Mouse (Mus musculus) limb, embryonic 12.5 days (tissue): ENCODE measurements around the gene Klk1b1. TPM values are rescaled to one million over a fixed set of nuclear protein-coding genes. Genes with fewer than 3 reads are reported as not detected.
A peak's percentile ranks its signal among the peaks of the same experiment; 100 is the strongest.

Experiments
- ATAC-seq: fragments of 200-750 bp; cut with Nextera tagmentation; 2 replicates; pipeline ENCODE4 v1.8.0; 2017; ENCODE audit warnings: low read depth, moderate TSS enrichment; ENCODE audit not compliant: insufficient number of reproducible peaks, insufficient read depth, low FRiP score, low TSS enrichment
- H3K27ac ChIP-seq: fragments of 300-500 bp; sonication (generic); 2 replicates; pipeline ENCODE4 v1.5.1; 2016; ENCODE audit warnings: mild to moderate bottlenecking, moderate library complexity
- H3K27me3 ChIP-seq: fragments of 300-500 bp; sonication (generic); 2 replicates; pipeline ENCODE4 v1.6.1; 2016; ENCODE audit warnings: mild to moderate bottlenecking, moderate library complexity
- H3K36me3 ChIP-seq: fragments of 300-500 bp; sonication (generic); 2 replicates; pipeline ENCODE4 v1.6.1; 2016; ENCODE audit warnings: mild to moderate bottlenecking, moderate library complexity
- H3K4me1 ChIP-seq: fragments of 300-500 bp; sonication (generic); replicated peaks from 2 replicates; pipeline ENCODE4 v1.6.1; 2016
- H3K4me2 ChIP-seq: fragments of 300-500 bp; sonication (generic); 2 replicates; pipeline ENCODE4 v1.6.1; 2016; ENCODE audit warnings: mild to moderate bottlenecking, moderate library complexity
- H3K4me3 ChIP-seq: fragments of 300-500 bp; sonication (generic); replicated peaks from 2 replicates; pipeline ENCODE4 v1.5.1; 2016; ENCODE audit warnings: mild to moderate bottlenecking
- H3K9ac ChIP-seq: fragments of 300-500 bp; sonication (generic); replicated peaks from 2 replicates; pipeline ENCODE4 v1.6.1; 2016; ENCODE audit warnings: mild to moderate bottlenecking, moderate library complexity
- H3K9me3 ChIP-seq: fragments of 300-500 bp; sonication (generic); 2 replicates; pipeline ENCODE4 v1.6.1; 2016; ENCODE audit warnings: mild to moderate bottlenecking, moderate library complexity
- WGBS: fragments of 180-500 bp; shearing (Covaris S2); methylation state at CpG from one replicate; pipeline ENCODE4 v1.1.7; 2016; 5-methylcytosine and 5-hydroxymethylcytosine counted together
- polyA plus RNA-seq: library from polyadenylated mRNA; unstranded; fragments of >200 nt; fragmentation: Nextera tagmentation; extraction: Ambion mirVana; gene quantifications from 2 replicates; pipeline ENCODE4 v1.2.1, GENCODE M21; 2016

Gene Klk1b1
- not detected in 2 replicates for polyA plus RNA-seq

DNA sequence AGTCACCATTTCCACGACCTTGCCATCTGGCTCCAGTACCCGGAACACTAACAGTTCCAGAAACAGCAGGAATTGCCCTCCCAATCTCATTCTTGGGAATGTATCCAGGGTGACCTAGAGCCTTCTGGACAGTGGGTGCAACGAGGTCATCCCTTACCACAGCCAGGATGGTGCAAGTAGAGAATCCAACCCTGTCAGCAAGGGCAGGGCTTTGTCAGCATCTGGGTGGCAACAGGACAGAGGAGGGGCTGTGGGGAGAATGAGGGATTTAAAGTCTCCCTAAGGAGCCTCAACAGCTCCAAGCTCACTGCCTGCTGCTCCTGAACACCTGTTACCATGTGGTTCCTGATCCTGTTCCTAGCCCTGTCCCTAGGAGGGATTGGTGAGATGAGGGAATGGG, at the start of gene Klk1b1:
TSS of gene Klk1b1 (plus strand) at position 301 of the 400 bp plus-strand sequence.
- H3K27me3 ChIP-seq = peaks cover 7% of the 10 kb centered on the region; the same call in 1 of the 2 replicates
- no peak for ATAC-seq
- H3K4me3 ChIP-seq = no peak within 1 kb of the TSS
- no peak within 1 kb of the TSS for H3K4me2 ChIP-seq
- H3K36me3 ChIP-seq = no peaks in the 10 kb centered on the region
- no peak within 1 kb of the TSS for H3K9ac ChIP-seq
- 69% methylated on average over 3 of the region's 3 CpGs for WGBS
- no peaks in the 10 kb centered on the region for H3K4me1 ChIP-seq
- no peaks in the 10 kb centered on the region for H3K9me3 ChIP-seq
- no peak within 1 kb of the TSS for H3K27ac ChIP-seq

DNA sequence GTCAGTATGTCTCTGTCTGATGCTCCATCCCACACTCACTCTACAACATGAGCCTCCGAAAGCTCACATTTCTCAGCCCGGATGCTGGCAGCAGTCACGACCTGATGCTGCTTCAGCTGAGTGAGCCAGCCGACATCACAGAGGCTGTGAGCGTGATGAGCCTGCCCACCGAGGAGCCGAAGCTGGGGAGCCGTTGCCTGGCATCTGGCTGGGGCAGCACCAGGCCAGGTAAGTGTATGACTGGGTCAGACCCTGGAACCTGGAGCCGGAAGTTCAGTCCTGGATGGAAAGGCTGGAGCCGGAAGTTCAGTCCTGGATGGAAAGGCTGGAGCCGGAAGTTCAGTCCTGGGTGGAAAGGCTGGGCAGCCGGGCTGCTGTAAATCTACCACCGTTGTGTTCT, 48.1 kb upstream of the Klk1b1 start:
- ATAC-seq = no peak
- Histone ChIP-seq H3K36me3 (no peaks in the 10 kb centered on the region), H3K4me3 (no peak overlapping the region), H3K9me3 (no peaks in the 10 kb centered on the region), H3K27ac (no peak overlapping the region), H3K4me2 (no peak overlapping the region), H3K4me1 (no peaks in the 10 kb centered on the region), H3K9ac (no peak overlapping the region), H3K27me3 (no peaks in the 10 kb centered on the region)
- WGBS = 83% methylated on average over 13 of the region's 13 CpGs

DNA sequence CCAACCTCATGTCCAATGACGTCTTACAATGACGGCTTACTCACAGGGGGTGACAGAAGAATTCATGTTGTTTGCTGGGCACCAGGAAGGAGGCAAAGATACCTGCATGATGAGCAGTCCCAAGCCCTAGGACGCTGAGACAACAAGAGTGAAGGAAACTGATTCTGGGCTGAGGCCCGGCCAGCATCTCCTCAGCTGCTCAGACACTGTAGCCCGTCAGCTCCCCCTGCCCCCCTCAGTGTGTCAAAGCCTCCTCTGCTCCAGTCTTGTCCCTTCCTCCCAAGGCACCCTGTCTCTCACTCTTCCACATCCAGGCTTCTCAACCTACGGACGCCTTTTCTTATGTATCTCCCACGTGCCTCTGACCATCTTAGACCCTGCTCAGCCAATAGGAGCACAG, 47.7 kb upstream of the Klk1b1 start:
- H3K4me1 ChIP-seq = no peaks in the 10 kb centered on the region
- H3K27me3 ChIP-seq = no peaks in the 10 kb centered on the region
- no peak overlapping the region for H3K4me3 ChIP-seq
- H3K9me3 ChIP-seq = no peaks in the 10 kb centered on the region
- ATAC-seq = no peak
- no peak overlapping the region for H3K27ac ChIP-seq
- no peaks in the 10 kb centered on the region for H3K36me3 ChIP-seq
- H3K4me2 ChIP-seq = no peak overlapping the region
- H3K9ac ChIP-seq = no peak overlapping the region
- WGBS = 79% methylated on average over 8 of the region's 8 CpGs

DNA sequence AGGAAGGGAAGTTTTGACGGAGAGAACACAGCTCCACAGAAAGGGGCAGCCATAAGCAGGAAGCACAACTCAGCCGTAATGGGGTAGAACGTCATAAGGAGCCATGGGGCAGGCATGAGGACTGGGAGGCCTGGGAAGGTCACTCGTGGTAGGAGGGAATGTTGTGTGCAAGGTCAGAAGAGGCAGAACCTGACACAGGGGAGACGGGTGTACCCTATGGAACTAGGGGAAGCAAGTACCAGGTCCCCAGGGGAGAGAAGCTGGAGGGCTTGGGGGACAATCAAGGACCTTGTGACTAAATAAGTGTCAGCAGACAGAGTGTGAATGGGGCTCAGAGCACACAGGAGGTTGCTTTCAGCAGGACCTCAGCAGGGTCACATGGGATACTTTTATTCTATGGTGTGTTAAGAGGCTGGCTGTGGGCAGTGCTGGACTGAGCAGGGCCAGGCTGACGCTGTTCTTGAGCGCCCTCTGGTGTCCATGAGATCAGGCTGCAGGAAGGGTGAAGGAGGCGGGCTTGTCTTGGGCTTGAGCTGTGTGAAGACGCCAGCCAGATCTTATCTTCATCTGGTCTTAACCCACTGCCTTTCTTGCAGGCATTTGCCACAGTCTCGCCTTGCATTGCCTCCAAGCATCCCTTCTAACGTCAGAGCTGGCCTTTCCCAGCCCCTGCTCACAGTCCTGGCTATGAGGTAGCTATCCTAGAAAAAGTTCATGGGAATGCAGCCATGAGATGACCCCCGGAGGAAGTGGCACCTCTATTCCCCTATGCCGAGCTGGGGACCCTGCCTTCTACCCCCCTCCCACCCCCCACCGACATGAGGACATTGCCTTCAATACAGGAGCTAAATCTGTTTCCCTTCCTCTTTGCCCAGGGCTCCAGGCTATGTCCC, 46.7 kb upstream of the Klk1b1 start:
- H3K9ac ChIP-seq = no peak overlapping the region
- 32% methylated on average over 14 of the region's 14 CpGs for WGBS

DNA sequence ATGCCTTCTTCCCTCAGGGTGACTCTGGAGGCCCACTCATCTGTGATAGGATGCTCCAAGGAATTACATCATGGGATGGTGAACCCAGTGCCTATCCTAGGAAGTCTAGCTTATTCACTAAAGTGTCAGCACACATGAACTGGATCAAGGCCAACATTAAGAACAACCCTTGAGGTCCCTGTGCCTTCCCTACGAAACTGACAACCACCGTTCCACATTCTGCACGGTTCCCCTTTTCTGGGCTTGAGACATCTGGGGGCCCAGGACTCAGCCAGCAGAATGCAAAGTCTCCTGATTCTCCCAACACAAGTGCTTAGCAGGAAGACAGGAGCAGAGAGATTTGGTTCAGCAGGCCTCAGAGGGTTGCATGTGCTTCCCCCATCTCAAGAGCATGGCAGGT, 46.0 kb upstream of the Klk1b1 start:
- H3K27ac ChIP-seq = no peak overlapping the region
- H3K9ac ChIP-seq = no peak overlapping the region
- 0 out of 2 replicates have a peak, but pooled peaks cover 3% of the 10 kb centered on the region for H3K27me3 ChIP-seq
- no peak overlapping the region for H3K4me2 ChIP-seq
- ATAC-seq = no peak
- H3K36me3 ChIP-seq = no peaks in the 10 kb centered on the region
- no peak overlapping the region for H3K4me3 ChIP-seq
- H3K9me3 ChIP-seq = no peaks in the 10 kb centered on the region
- WGBS = 96% methylated on average over 3 of the region's 3 CpGs
- H3K4me1 ChIP-seq = no peaks in the 10 kb centered on the region

More for the DNA sequence above, 46.7 kb upstream of the Klk1b1 start:
- no peaks in the 10 kb centered on the region for H3K4me1 ChIP-seq
- H3K4me2 ChIP-seq = no peak overlapping the region
- no peak overlapping the region for H3K27ac ChIP-seq
- no peaks in the 10 kb centered on the region for H3K9me3 ChIP-seq
- ATAC-seq = peak; percentile 77; the same call in 1 of the 2 replicates
- H3K4me3 ChIP-seq = no peak overlapping the region
- no peaks in the 10 kb centered on the region for H3K27me3 ChIP-seq
- H3K36me3 ChIP-seq = no peaks in the 10 kb centered on the region

DNA sequence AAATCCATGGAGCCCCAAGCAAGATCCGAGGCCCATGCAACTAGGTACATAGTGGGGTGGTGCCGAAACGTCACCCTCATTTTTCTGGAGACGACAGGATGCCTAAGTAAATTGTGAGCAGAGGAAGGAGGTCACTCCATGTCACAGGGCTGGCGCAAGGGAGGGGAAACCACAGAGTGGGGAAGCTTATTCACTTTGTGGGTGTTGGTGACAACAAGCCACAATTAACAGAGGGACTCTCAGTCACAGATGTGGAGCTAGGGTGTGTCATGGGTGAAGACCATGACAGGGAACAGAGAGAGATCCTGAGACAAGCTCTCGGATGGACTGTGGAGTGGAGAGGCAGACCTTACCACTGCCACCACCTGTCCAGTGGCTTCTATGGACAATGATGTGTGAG, 45.5 kb upstream of the Klk1b1 start:
- H3K9me3 ChIP-seq = no peaks in the 10 kb centered on the region
- ATAC-seq = no peak
- H3K4me3 ChIP-seq = no peak overlapping the region
- no peak overlapping the region for H3K27ac ChIP-seq
- no peak overlapping the region for H3K4me2 ChIP-seq
- no peaks in the 10 kb centered on the region for H3K36me3 ChIP-seq
- H3K9ac ChIP-seq = no peak overlapping the region
- 0 out of 2 replicates have a peak, but pooled peaks cover 3% of the 10 kb centered on the region for H3K27me3 ChIP-seq
- WGBS = 90% methylated on average over 6 of the region's 6 CpGs
- H3K4me1 ChIP-seq = no peaks in the 10 kb centered on the region

DNA sequence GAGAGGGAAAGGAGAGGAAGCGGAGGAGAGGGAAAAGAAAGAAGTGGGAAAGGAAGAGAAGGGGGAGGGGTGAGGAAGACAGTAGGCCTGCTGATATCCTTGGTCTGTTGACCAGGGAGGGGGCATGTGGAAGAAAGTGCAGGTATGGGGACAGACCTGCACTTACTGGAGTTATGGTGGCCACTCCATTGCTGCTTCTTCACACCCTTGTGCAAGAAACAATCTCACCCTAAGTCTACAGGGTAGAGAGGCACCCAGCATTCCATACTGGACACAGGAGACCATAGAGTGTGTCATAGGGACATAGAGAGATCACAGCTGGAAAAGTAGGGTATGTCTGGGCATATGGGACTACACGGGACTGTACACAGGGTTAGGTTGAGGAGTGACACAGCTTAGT, 44.6 kb upstream of the Klk1b1 start:
- H3K4me1 ChIP-seq = no peaks in the 10 kb centered on the region
- H3K27me3 ChIP-seq = 0 out of 2 replicates have a peak, but pooled peaks cover 3% of the 10 kb centered on the region
- no peak overlapping the region for H3K4me2 ChIP-seq
- H3K9ac ChIP-seq = no peak overlapping the region
- no peak overlapping the region for H3K27ac ChIP-seq
- H3K4me3 ChIP-seq = no peak overlapping the region
- no peaks in the 10 kb centered on the region for H3K9me3 ChIP-seq
- whole genome bisulfite sequencing = 82% methylated on average over 2 of the region's 2 CpGs
- ATAC-seq = no peak; the same call in 1 of the 2 replicates
- no peaks in the 10 kb centered on the region for H3K36me3 ChIP-seq

DNA sequence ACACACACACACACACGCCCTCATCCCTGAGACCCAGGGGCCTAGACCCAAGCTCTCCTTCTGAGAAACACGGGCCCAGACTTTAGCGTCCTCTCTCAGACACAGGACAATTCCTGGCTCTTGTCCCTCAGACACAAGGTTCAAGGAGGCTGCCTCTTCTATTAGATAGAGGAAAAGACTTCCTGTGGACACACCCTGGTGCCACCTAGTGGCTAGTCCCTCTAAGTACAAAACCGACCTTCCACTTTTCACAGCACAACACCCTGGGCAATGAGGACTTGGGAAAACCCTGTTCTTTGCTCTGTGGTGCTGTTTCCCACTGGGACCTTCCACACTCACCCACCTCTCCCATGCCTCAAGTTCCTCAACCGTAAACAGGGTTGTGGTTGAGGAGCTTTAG, 40.6 kb upstream of the Klk1b1 start:
- no peak for ATAC-seq
- no peak overlapping the region for H3K27ac ChIP-seq
- 68% methylated on average over 5 of the region's 5 CpGs for whole genome bisulfite sequencing
- H3K4me2 ChIP-seq = no peak overlapping the region
- H3K36me3 ChIP-seq = no peaks in the 10 kb centered on the region
- no peaks in the 10 kb centered on the region for H3K9me3 ChIP-seq
- H3K4me3 ChIP-seq = no peak overlapping the region
- no peaks in the 10 kb centered on the region for H3K4me1 ChIP-seq
- H3K9ac ChIP-seq = no peak overlapping the region
- H3K27me3 ChIP-seq = peaks cover 6% of the 10 kb centered on the region; the same call in 1 of the 2 replicates

DNA sequence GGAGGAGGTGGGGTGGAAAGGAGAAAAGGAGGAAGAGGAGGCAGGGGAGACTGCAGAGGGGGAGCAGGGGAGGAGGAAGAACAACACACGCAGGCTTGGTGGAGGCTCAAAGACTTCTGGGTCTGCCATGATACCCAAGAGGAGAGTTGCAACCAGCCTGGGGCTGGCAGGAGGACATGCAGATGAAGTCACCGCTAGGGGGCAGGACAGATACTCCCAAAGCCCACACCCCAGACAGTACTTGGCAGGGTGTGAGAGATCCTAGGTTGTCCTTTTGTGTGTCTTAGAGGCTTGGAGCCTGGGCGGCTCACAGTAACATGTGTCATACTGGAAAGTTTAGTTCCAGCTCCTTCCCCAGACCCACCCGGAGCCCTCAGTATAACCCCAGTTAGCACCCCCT, 38.0 kb upstream of the Klk1b1 start:
- peaks cover 6% of the 10 kb centered on the region; the same call in 1 of the 2 replicates for H3K27me3 ChIP-seq
- H3K4me1 ChIP-seq = no peaks in the 10 kb centered on the region
- no peaks in the 10 kb centered on the region for H3K9me3 ChIP-seq
- H3K4me3 ChIP-seq = no peak overlapping the region
- no peak overlapping the region for H3K27ac ChIP-seq
- 49% methylated on average over 4 of the region's 4 CpGs for WGBS
- H3K4me2 ChIP-seq = no peak overlapping the region
- ATAC-seq = no peak
- no peak overlapping the region for H3K9ac ChIP-seq
- H3K36me3 ChIP-seq = no peaks in the 10 kb centered on the region

DNA sequence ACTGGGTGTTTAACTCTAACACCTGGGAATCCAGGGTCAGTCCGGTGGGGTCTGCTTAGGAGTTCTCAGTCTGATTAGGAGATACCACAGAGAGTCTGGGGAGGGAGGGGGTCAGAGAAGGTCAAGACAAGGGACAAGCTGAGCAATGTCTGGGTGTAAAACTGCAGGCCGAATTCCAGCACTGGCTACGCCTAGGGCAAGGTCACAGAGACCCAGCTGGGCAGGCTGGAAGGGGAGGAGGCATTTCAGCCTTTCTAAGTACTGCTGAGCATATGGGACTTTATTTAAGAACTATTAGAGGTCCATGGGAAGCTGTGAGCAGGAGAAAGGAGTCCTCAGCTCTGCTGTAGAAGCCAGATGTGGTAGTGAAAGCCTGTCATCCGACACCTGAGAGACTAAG, 34.2 kb upstream of the Klk1b1 start:
- no peak for ATAC-seq
- Histone ChIP-seq H3K4me1 (no peaks in the 10 kb centered on the region), H3K27me3 (peaks cover 3% of the 10 kb centered on the region; the same call in 1 of the 2 replicates), H3K27ac (no peak overlapping the region), H3K36me3 (no peaks in the 10 kb centered on the region), H3K9me3 (no peaks in the 10 kb centered on the region), H3K4me2 (no peak overlapping the region), H3K4me3 (no peak overlapping the region), H3K9ac (no peak overlapping the region)
- WGBS = 52% methylated on average over 4 of the region's 4 CpGs

DNA sequence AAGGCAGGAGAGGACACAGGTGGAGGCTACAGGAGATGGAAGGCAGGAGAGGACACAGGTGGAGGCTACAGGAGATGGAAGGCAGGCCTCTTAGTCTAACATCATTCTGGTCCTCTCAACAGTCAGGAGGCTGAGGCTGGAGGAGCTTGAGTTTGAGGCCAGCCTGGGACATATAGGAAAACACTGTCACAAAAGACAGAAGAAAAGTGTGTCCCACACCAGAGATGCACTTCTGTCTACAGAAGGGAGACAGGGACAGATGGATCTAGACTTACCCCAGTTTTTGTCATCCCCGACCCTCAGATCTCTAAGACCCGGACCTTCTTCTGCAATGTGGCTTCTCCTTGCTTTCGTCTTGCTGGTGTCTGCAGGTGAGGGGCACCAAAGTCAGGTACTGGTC, 33.1 kb upstream of the Klk1b1 start, which contains the start of gene Klk15:
TSS of gene Klk15 (plus strand) at position 301 of the 400 bp plus-strand sequence.
- 88% methylated on average over 3 of the region's 3 CpGs for WGBS
- ATAC-seq = no peak
- no peak within 1 kb of the TSS for H3K27ac ChIP-seq

More for the DNA sequence above, 33.1 kb upstream of the Klk1b1 start, which contains the start of gene Klk15:
- H3K27me3 ChIP-seq = no peaks in the 10 kb centered on the region
- no peaks in the 10 kb centered on the region for H3K4me1 ChIP-seq
- no peak within 1 kb of the TSS for H3K9ac ChIP-seq
- H3K36me3 ChIP-seq = no peaks in the 10 kb centered on the region
- H3K4me2 ChIP-seq = no peak within 1 kb of the TSS
- H3K4me3 ChIP-seq = no peak within 1 kb of the TSS
- H3K9me3 ChIP-seq = no peaks in the 10 kb centered on the region
